Mouse (Mus musculus): ENCODE results near the gene Mrpl2.

GRCm38 (mm10) chr17:46699245-46699644 lies 53.2 kb downstream of the Mrpl2 start:
- no peak for TF ChIP-seq CTCF (conservative IDR thresholded peaks at IDR 0.05; ENCODE audit: insufficient read depth, insufficient read length, low read depth, low read length)
- TF ChIP-seq POLR2A (IDR thresholded peaks at IDR 0.05; ENCODE audit: low read depth, low read length), result no peak

Measured in kidney, adult 2 months (tissue).